Mouse (Mus musculus): ENCODE results near the gene Proz.
"Not testable (repeated sequence)": the region's sequence is repeated elsewhere in the genome, so short reads cannot be mapped to it uniquely, and the experiment has no call there.

Gene Proz

DNA sequence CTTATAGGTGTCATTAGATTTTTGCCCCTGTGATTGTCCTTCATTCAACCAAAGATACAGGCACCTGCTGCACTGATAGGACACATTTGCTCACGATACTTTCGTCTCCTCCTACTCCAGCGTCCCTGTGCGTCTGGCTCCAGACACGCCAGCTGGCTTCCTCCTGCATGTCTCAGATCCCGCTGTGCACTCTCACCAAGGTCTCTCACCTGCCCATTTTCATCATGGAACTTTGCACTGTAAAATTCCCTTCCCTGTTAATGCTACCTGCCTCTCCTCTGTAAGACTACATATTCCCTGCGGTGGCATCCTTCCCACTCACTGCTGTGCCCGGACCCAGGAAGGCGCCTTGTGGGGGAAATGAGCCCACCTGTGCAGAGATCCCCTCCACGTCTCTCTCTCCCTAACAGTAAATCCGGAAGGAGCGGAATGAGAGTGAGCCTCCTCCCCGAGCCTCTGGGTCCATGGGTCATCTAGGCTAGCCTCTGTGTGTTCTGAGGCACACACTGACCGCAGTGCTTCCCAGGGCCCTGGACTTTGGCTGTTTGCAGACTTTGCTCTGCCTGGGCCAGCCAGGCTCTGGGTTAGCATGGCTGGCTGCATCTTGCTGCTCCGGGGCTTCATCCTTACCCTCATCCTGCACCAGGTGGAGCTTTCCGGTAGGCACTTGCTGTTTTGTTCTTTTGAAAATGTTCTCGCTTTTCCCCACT lies at the start of gene Proz:
TSS of gene Proz (plus strand) at position 474 of the 710 bp plus-strand sequence.
- DNase-seq (ENCODE audit: low read depth, low spot score), result no peak

DNA sequence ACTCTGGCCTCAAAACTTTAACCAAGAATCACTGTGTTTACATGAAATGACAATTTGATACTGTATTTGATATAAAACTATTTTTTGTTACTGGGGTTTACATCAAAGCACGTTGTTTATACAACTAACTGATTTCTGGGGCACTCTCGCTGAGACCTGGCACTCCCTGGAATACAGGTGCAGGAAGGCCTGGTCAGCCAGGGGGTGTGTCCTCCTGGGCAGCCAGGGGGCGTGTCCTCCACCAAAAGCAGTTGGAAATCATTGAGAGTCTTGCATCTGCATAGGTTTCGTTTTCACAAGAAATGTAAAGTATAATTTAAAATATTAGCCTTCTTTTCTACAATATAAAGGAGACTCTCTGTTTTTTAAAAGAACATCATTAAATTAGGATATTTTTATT lies 41.2 kb upstream of the Proz start:
- no peak for DNase-seq (ENCODE audit: low read depth, low spot score)

DNA sequence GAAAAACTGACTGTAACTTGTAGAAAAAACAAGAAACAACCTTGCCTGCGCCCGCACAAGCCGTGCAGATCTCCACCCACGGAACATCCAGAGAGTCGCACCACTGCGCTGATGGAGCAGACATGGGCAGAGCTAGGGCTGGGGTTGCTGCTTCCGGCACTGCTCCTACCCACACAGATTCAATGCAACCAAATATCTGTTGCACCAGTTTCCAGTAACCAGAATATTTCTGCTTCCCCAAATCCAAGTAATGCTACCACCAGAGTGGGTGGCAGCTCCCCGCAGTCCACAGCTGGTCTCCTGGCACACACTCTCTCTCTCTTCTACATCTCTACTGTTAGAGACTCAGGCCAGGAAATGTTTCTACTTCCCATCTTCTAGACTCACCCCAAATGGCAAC lies 38.9 kb upstream of the Proz start:
- no peak for DNase-seq (ENCODE audit: low read depth, low spot score)

DNA sequence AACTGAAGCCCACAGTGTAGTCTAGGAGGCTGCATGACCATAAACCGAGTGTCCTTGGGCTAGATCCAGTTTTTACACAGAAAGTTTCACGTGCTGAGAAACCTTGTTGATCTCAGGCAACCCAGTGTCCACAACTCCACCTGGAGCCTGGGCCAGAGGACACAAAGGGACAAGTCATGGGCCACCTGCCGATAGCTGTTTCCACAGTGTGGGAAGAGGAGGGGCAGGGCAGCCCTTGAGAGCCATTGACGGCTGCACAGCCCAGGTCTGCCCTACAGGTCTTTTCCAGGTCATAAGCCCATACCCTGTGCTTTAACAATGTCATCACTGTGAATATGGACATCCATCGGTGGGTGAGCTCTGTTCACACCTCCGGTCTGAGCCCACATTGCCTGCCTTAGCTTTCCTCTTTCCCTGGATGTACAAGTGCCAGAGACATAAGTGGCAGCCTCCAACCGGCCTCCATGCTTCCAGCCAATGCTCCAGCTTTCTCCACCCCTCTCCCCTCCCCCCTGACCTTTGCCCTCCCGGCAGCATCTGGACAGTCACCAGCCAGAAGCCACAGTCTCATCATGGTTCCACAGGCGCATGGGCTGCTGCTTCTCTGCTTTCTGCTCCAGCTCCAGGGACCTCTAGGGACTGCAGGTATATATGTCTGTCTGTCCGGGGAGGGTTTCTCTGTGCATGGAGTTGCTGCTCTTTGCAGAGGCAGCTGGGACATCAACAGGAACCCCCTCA lies 35.1 kb upstream of the Proz start, which contains the start of gene F7:
TSS of gene F7 (plus strand) at position 548 of the 738 bp plus-strand sequence.
- DNase-seq (ENCODE audit: low read depth, low spot score), result no peak

DNA sequence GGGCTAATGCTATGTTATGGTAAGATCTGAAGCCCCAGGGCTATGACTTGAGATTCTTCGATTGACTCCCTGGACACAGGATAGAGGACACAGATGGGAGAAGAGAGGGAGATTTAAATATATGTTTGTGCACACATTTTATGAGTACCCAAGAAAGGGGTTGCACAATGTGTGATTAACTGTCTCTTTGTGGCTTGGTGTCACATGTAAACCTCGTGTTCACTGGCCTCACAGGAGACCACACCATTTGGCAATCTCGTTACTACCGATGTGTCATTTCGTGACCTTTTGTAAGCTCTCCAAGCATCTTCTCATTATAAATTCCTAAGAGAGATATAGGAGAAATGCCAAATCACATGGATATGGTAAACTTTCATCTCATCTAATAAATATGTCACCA lies 33.1 kb upstream of the Proz start:
- no peak for DNase-seq (ENCODE audit: low read depth, low spot score)

- DNase-seq (ENCODE audit: low read depth, low spot score), result no peak
These were observed 32.2 kb upstream of the Proz start for GRCm38 (mm10) chr8:13028482-13028881.

- DNase-seq (ENCODE audit: low read depth, low spot score), result no peak
These were observed 24.3 kb upstream of the Proz start for GRCm38 (mm10) chr8:13036346-13036812.

DNA sequence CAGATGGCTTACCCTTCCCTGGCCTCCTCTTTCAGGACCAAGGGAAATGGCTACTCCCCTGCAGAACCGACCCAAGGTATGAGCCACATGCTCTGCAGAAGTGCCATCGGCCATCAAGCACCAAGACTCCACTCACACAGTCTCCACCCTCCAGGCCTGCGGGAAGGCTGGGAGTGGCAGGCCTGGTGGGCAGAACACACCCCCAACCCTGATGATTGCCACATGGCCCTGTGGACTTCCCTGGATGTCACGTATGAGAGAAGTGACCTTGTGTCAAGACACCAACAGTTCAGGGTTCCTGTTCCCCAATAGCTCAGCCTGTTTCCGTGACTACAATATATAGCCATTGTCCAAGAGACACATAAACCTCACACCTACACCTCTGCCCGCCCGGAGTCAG lies 23.7 kb upstream of the Proz start, which contains the start of gene F10:
TSS of gene F10 (plus strand) at position 294 of the 400 bp plus-strand sequence.
- no peak for DNase-seq (ENCODE audit: low read depth, low spot score)

DNA sequence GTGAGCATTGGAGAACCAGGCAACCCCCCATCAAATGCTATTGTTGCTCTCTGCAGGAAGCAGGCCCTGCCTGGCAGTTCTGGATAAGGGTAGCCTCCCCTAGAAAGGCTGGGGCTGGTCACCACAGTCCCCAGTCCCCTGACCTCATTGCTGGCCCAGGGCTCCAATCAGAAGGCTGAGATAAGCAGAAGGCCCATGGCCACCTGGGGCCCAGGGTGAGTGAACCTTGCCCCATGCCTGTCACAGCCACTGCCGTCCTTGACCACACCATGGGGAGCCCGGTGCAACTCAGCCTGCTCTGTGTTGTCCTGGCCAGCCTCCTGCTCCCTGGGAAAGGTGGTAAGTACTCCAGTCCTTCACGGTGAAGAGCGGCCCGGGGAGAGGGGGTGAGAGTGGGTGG lies 23.1 kb upstream of the Proz start:
- no peak for DNase-seq (ENCODE audit: low read depth, low spot score)

DNA sequence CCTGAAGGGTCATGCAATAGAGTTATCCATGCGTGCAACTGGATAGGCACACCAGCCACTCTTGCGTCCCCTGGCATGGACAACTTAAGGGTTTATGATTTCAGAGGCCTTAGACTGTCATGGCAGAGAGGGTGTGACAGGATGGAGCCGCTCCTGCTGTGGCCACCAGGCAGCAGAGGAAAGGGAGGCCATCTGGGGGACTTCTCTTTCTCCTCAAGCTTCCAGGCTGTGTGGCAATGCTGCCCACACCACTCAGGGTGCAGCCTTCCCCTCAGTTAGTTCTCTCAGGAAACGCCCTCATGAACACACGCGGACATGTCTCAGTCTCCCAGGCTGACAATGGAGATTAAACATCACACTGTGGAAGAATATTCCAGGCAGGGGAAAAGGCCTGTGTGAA lies 21.7 kb upstream of the Proz start:
- DNase-seq (ENCODE audit: low read depth, low spot score), result no peak

- DNase-seq (ENCODE audit: low read depth, low spot score), result no peak
These were observed 19.3 kb upstream of the Proz start for GRCm38 (mm10) chr8:13041459-13041858.

- DNase-seq (ENCODE audit: low read depth, low spot score), result no peak
These were observed 13.1 kb upstream of the Proz start for GRCm38 (mm10) chr8:13047652-13048051.

DNA sequence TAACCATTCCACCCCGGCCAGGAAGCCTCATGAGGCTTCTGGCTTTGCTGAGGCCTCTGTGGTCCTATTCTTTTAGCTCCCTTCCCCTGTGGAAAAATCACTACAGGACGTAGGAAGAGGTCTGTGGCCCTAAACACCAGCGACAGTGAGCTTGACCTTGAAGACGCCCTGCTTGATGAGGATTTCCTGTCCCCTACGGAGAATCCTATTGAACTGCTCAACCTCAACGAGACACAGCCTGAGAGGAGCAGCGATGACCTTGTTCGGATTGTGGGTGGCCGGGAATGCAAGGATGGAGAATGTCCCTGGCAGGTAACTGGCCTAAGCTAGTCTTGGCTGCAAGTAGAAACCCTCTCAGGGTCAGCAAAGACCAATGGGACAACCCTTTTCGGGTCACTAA lies 10.2 kb upstream of the Proz start:
- no peak for DNase-seq (ENCODE audit: low read depth, low spot score)

DNA sequence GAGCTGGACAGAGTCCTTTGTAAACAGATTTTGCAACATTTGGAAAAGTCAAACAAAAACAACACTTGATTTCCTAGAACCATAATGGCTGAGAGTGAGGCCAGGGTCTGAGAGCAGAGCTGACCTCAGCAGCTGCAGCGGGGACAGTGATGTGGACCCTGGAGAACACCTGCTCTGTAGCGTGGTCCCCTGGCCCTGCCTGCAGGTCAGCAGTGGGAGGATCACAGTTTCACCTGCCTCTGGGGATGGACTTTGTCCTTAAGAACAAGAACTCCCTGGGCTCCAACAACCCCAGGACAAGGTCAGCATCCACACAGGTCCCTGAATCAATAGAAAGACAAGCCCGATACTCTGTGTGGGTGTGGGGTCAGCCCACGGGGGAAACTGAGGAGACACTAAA lies 3.4 kb upstream of the Proz start:
- DNase-seq (ENCODE audit: low read depth, low spot score), result no peak

DNA sequence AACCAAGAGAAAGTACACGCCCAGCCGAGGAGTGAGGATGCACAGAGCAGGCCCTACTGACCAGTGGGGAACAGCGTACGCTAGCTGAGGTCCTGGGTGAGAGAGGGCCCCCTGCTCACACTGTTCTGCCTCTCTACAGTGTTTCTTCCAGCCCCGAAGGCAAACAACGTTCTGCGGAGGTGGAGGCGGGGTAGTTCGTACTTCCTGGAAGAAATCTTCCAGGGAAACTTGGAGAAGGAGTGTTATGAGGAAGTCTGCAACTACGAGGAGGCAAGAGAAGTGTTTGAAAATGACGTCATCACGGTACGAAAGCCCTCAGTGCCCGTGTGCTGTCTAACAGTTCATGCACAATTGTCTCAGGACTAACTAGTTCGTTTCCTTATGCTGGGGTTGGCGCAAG lies 2.4 kb downstream of the Proz start:
- no peak for DNase-seq (ENCODE audit: low read depth, low spot score)

DNA sequence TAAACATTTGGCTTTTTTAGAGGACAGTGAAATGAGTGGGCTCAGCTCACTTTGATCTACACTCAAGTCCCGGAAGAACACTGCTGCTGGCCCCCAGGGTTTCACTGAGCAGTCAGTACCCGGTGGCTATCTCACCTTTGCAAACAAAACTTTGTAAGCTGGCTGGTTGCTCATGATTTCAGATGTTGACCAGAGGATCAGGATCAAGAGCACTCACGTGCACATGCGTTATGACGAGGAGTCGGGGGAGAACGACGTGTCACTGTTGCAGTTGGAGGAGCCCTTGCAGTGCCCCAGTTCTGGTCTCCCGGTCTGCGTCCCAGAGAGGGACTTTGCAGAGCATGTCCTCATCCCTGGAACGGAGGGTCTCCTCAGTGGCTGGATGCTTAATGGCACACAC lies 12.5 kb downstream of the Proz start:
- DNase-seq (ENCODE audit: low read depth, low spot score), result no peak

DNA sequence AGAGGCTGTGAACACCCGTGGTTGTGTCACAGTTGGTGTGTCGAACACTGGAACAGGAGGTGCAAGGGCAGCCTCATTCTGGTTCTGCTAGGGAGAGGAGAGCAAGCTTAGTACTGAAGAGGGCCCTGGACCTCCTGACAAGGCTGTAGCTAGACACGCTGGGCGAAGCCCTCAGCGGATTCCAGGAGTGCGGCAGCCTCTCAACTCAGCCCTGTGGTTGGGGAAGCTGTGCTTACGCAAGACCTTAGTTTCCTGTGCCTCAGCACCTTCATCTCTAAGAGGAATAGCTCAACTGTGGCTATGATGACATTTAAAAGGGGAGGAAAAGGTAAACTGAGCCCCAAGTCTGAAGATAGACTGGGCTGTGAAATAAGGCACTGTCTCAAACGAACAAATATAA lies 14.3 kb downstream of the Proz start:
- no peak for DNase-seq (ENCODE audit: low read depth, low spot score)

DNA sequence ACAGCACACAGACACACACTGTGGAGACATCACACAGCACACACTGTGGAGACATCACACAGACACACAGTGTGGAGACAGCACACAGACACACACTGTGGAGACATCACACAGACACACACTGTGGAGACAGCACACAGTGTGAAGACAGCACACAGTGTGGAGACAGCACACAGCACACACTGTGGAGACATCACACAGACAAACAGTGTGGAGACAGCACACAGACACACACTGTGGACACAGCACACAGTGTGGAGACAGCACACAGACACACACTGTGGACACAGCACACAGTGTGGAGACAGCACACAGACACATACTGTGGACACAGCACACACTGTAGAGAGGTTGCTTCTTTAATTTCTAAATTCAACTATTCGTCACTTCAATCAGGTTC lies 14.9 kb downstream of the Proz start:
- DNase-seq (ENCODE audit: low read depth, low spot score), result not testable (repeated sequence)

GRCm38 (mm10) chr8:13077542-13077941 lies 16.8 kb downstream of the Proz start:
- no peak for DNase-seq (ENCODE audit: low read depth, low spot score)

DNA sequence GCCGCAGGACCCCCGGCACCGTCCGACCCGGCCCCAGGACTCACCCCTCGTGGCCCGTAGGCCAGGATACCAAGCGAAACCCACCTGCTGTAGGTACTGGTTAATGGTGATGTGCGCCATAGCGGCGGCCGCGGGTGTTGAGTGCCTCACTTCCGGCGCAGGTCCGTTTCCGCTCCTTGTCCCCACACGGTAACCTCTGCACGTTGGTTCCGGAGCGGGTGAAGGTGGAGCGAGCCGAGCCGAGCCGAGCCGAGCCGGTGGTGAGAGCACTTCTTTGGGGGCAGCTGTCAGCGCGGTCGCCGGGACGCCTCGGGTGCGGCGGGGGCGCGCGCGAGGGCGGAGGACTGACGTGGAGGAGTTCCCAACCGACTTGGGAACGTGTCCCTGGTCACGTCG lies 44.0 kb downstream of the Proz start:
- peak; percentile 89 for DNase-seq (ENCODE audit: low read depth, low spot score)

GRCm38 (mm10) chr8:13105087-13105881 lies 44.6 kb downstream of the Proz start, which contains the start of the genes Pcid2 and Cul4a:
Gene Pcid2, minus strand, starts transcription at chr8:13105459.
Gene Cul4a, plus strand, starts transcription at chr8:13105621.
- peak; percentile 94 for DNase-seq (ENCODE audit: low read depth, low spot score)

DNA sequence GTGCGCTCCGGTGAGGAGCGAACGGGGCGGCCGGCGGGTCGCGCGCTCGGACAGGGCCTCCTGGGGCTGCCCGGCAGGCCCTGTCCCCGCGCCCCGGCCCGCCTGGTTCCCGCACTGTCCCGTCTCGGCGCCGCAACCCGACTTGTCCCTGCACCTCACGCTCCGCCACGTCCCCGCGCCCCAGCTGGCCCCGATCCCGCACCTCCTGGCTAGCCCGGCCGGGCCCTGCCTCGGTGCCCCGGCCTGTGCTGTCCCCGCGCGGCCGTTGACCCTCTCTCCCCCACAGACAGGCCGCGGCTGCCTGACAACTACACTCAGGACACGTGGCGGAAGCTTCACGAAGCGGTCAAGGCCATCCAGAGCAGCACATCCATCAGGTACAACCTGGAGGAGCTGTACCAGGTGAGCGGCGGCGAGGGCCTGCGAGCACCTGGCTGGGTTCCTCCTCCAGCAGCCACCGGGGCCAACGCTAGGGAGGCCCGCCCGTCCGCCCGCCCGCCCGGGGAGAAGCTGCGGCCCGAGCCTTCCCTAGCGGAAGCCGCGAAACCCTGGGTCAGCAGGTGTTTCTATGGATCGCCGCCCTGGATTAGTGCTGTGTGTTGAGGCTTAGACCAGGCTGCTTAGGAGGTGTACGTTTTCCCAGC lies 45.3 kb downstream of the Proz start:
- peak; percentile 50 for DNase-seq (ENCODE audit: low read depth, low spot score)
